Mouse (Mus musculus) limb, embryonic 10.5 days (tissue): ENCODE data around the gene Tulp2. TPM values are rescaled to one million over a fixed set of nuclear protein-coding genes. Genes with fewer than 3 reads are reported as not detected.
"Not testable (repeated sequence)": the region's sequence is repeated elsewhere in the genome, so short reads cannot be mapped to it uniquely, and the experiment has no call there.

Source experiments
- DNase-seq: peaks from one replicate; pipeline ENCODE4 v3.0.0-alpha.2; 2017; ENCODE audit warnings: low spot score
- H3K27ac ChIP-seq: fragments of 300-500 bp; sonication (generic); 2 replicates; pipeline ENCODE4 v1.5.1; 2016; ENCODE audit warnings: mild to moderate bottlenecking
- H3K27me3 ChIP-seq: fragments of 300-500 bp; sonication (generic); 2 replicates; pipeline ENCODE4 v1.6.1; 2016; ENCODE audit warnings: low read depth, mild to moderate bottlenecking; ENCODE audit not compliant: poor library complexity, severe bottlenecking
- H3K36me3 ChIP-seq: fragments of 300-500 bp; sonication (generic); 2 replicates; pipeline ENCODE4 v1.6.1; 2016; ENCODE audit warnings: mild to moderate bottlenecking, moderate library complexity
- H3K4me1 ChIP-seq: fragments of 300-500 bp; sonication (generic); 2 replicates; pipeline ENCODE4 v1.6.1; 2016
- H3K4me3 ChIP-seq: fragments of 300-500 bp; sonication (generic); 2 replicates; pipeline ENCODE4 v1.5.1; 2016; ENCODE audit warnings: mild to moderate bottlenecking, moderate library complexity
- H3K9me3 ChIP-seq: fragments of 300-500 bp; sonication (generic); replicated peaks from 2 replicates; pipeline ENCODE4 v1.6.1; 2016; ENCODE audit warnings: mild to moderate bottlenecking
- WGBS: fragments of 180-500 bp; shearing (Covaris S2); methylation state at CpG from one replicate; pipeline ENCODE4 v1.1.7; 2016; 5-methylcytosine and 5-hydroxymethylcytosine counted together
- polyA plus RNA-seq: library from polyadenylated mRNA; unstranded; fragments of >200 nt; fragmentation: Nextera tagmentation; extraction: Ambion mirVana; gene quantifications from 2 replicates; pipeline ENCODE4 v1.2.1, GENCODE M21; 2016

Tulp2 gene
- polyA plus RNA-seq, 1 experiment from 2014 or later: 2.2 TPM

- H3K4me1 ChIP-seq: no peaks in the 10 kb centered on the region
- no peak for DNase-seq
- peaks cover 11% of the 10 kb centered on the region for H3K36me3 ChIP-seq
- H3K9me3 ChIP-seq: no peaks in the 10 kb centered on the region
- WGBS: 84% methylated on average over 1 of the region's 1 CpGs
- no peak overlapping the region for H3K4me3 ChIP-seq
- H3K27me3 ChIP-seq: no peaks in the 10 kb centered on the region
- no peak overlapping the region for H3K27ac ChIP-seq
Observed at GRCm38 (mm10) chr7:45482166-45482565, 489 bp downstream of the Tulp2 start.

- not testable (repeated sequence) for H3K27ac ChIP-seq, H3K4me3 ChIP-seq, H3K27me3 ChIP-seq, H3K9me3 ChIP-seq, DNase-seq, H3K36me3 ChIP-seq
- H3K4me1 ChIP-seq: peaks cover 19% of the 10 kb centered on the region
- WGBS: 95% methylated on average over 5 of the region's 5 CpGs
Observed at GRCm38 (mm10) chr7:45484985-45485384, 3.3 kb downstream of the Tulp2 start.

- WGBS: 81% methylated on average over 7 of the region's 7 CpGs
- no peak overlapping the region for H3K27ac ChIP-seq
- H3K4me3 ChIP-seq: no peak overlapping the region
- H3K9me3 ChIP-seq: no peaks in the 10 kb centered on the region
- H3K4me1 ChIP-seq: peaks cover 31% of the 10 kb centered on the region
- H3K27me3 ChIP-seq: no peaks in the 10 kb centered on the region
- DNase-seq: no peak
- H3K36me3 ChIP-seq: 0 out of 2 replicates have a peak, but pooled peaks cover 5% of the 10 kb centered on the region
Observed at GRCm38 (mm10) chr7:45486158-45486557, 4.5 kb downstream of the Tulp2 start.

GRCm38 (mm10) chr7:45486761-45487415 is 5.2 kb downstream of the Tulp2 start, which contains the start of gene Gm45808:
Gene Gm45808, minus strand, starts transcription at chr7:45486811.
- 85% methylated on average over 12 of the region's 12 CpGs for WGBS
- peaks cover 6% of the 10 kb centered on the region; the same call in 1 of the 2 replicates for H3K36me3 ChIP-seq
- no peaks in the 10 kb centered on the region for H3K27me3 ChIP-seq
- H3K9me3 ChIP-seq: no peaks in the 10 kb centered on the region
- no peak for DNase-seq
- peak within 1 kb of the TSS; percentile 88 for H3K27ac ChIP-seq
- H3K4me1 ChIP-seq: peaks cover 33% of the 10 kb centered on the region
- H3K4me3 ChIP-seq: no peak within 1 kb of the TSS

- WGBS: 38% methylated on average over 11 of the region's 11 CpGs
- DNase-seq: peak; percentile 52
Observed at GRCm38 (mm10) chr7:45487861-45488292, 6.2 kb downstream of the Tulp2 start.

GRCm38 (mm10) chr7:45488293-45489204 is 6.9 kb downstream of the Tulp2 start, which contains the start of gene Dhdh:
Gene Dhdh, minus strand, starts transcription at chr7:45488805.
- peak within 1 kb of the TSS; percentile 63 for H3K4me3 ChIP-seq
- H3K36me3 ChIP-seq: peaks cover 22% of the 10 kb centered on the region
- H3K27ac ChIP-seq: peak within 1 kb of the TSS; percentile 88
- 9% methylated on average over 38 of the region's 38 CpGs for WGBS
- peaks cover 33% of the 10 kb centered on the region for H3K4me1 ChIP-seq
- H3K27me3 ChIP-seq: no peaks in the 10 kb centered on the region
- DNase-seq: peak; percentile 76
- H3K9me3 ChIP-seq: no peaks in the 10 kb centered on the region

More at GRCm38 (mm10) chr7:45487861-45488292, 6.2 kb downstream of the Tulp2 start:
- peaks cover 15% of the 10 kb centered on the region for H3K36me3 ChIP-seq
- H3K27ac ChIP-seq: peak overlapping the region; percentile 88
- no peaks in the 10 kb centered on the region for H3K27me3 ChIP-seq
- peaks cover 33% of the 10 kb centered on the region for H3K4me1 ChIP-seq
- no peaks in the 10 kb centered on the region for H3K9me3 ChIP-seq
- peak overlapping the region; percentile 63 for H3K4me3 ChIP-seq

GRCm38 (mm10) chr7:45489578-45489977 is 7.9 kb downstream of the Tulp2 start:
- no peaks in the 10 kb centered on the region for H3K9me3 ChIP-seq
- peaks cover 33% of the 10 kb centered on the region for H3K4me1 ChIP-seq
- H3K27me3 ChIP-seq: no peaks in the 10 kb centered on the region
- 70% methylated on average over 7 of the region's 7 CpGs for WGBS
- no peak for DNase-seq
- H3K4me3 ChIP-seq: no peak overlapping the region
- peaks cover 32% of the 10 kb centered on the region for H3K36me3 ChIP-seq
- no peak overlapping the region for H3K27ac ChIP-seq

- peak; percentile 68 for DNase-seq
- no peak overlapping the region for H3K4me3 ChIP-seq
- H3K27ac ChIP-seq: 0 out of 2 replicates have a peak overlapping the region, but pooled peaks have one; percentile 31
- peaks cover 42% of the 10 kb centered on the region for H3K36me3 ChIP-seq
- peaks cover 33% of the 10 kb centered on the region for H3K4me1 ChIP-seq
- H3K9me3 ChIP-seq: no peaks in the 10 kb centered on the region
- 25% methylated on average over 9 of the region's 9 CpGs for WGBS
- H3K27me3 ChIP-seq: no peaks in the 10 kb centered on the region
Observed at GRCm38 (mm10) chr7:45490822-45491221, 9.1 kb downstream of the Tulp2 start.

GRCm38 (mm10) chr7:45491264-45491663 is 9.6 kb downstream of the Tulp2 start:
- H3K27me3 ChIP-seq: no peaks in the 10 kb centered on the region
- 24% methylated on average over 3 of the region's 3 CpGs for WGBS
- H3K36me3 ChIP-seq: peaks cover 47% of the 10 kb centered on the region
- H3K4me3 ChIP-seq: no peak overlapping the region
- DNase-seq: no peak
- no peaks in the 10 kb centered on the region for H3K9me3 ChIP-seq
- H3K4me1 ChIP-seq: peaks cover 33% of the 10 kb centered on the region
- H3K27ac ChIP-seq: 0 out of 2 replicates have a peak overlapping the region, but pooled peaks have one; percentile 31

GRCm38 (mm10) chr7:45492225-45492844 is 10.7 kb downstream of the Tulp2 start:
- H3K27me3 ChIP-seq: no peaks in the 10 kb centered on the region
- no peak overlapping the region for H3K4me3 ChIP-seq
- DNase-seq: no peak
- H3K36me3 ChIP-seq: peaks cover 55% of the 10 kb centered on the region
- no peaks in the 10 kb centered on the region for H3K9me3 ChIP-seq
- H3K27ac ChIP-seq: no peak overlapping the region
- 96% methylated on average over 8 of the region's 8 CpGs for WGBS
- H3K4me1 ChIP-seq: peaks cover 33% of the 10 kb centered on the region

GRCm38 (mm10) chr7:45492951-45493350 is 11.3 kb downstream of the Tulp2 start:
- no peaks in the 10 kb centered on the region for H3K9me3 ChIP-seq
- no peaks in the 10 kb centered on the region for H3K27me3 ChIP-seq
- no peak overlapping the region for H3K4me3 ChIP-seq
- H3K4me1 ChIP-seq: peaks cover 30% of the 10 kb centered on the region
- DNase-seq: no peak
- WGBS: 97% methylated on average over 5 of the region's 5 CpGs
- peaks cover 61% of the 10 kb centered on the region for H3K36me3 ChIP-seq
- no peak overlapping the region for H3K27ac ChIP-seq

- no peak for DNase-seq
- peaks cover 77% of the 10 kb centered on the region for H3K36me3 ChIP-seq
- H3K27ac ChIP-seq: no peak overlapping the region
- H3K27me3 ChIP-seq: no peaks in the 10 kb centered on the region
- no peak overlapping the region for H3K4me3 ChIP-seq
- H3K4me1 ChIP-seq: peaks cover 16% of the 10 kb centered on the region
- WGBS: 85% methylated on average over 9 of the region's 9 CpGs
- H3K9me3 ChIP-seq: no peaks in the 10 kb centered on the region
Observed at GRCm38 (mm10) chr7:45494548-45494947, 12.9 kb downstream of the Tulp2 start.
